Mouse (Mus musculus) CH12.LX (cell line): ENCODE data around the gene P4ha2.

Experiments
- EP300 ChIP-seq: IDR thresholded peaks from 2 replicates; pipeline ENCODE4 v1.6.1; 2011; ENCODE audit warnings: low read length, improper control_type of control experiment
- POLR2AphosphoS2 ChIP-seq: IDR thresholded peaks from 2 replicates; pipeline ENCODE4 v1.6.1; 2011; ENCODE audit warnings: low read depth, low read length, improper control_type of control experiment
- RCOR1 ChIP-seq: conservative IDR thresholded peaks from 2 replicates; pipeline ENCODE4 v1.6.1; 2012; ENCODE audit warnings: low read depth, mild to moderate bottlenecking, inconsistent platforms, low read length, improper control_type of control experiment
- UBTF ChIP-seq: IDR thresholded peaks from 2 replicates; pipeline ENCODE4 v1.6.1; 2012; ENCODE audit warnings: low read depth, mild to moderate bottlenecking, inconsistent platforms, low read length, improper control_type of control experiment, moderate library complexity
- ZNF384 ChIP-seq: IDR thresholded peaks from 2 replicates; pipeline ENCODE4 v1.6.1; 2012; ENCODE audit warnings: low read depth, low read length, improper control_type of control experiment, inconsistent platforms

GRCm38 (mm10) chr11:54117096-54117495 is 17.2 kb downstream of the P4ha2 start:
- TF ChIP-seq POLR2AphosphoS2 = no peak
- TF ChIP-seq UBTF = no peak
- no peak for TF ChIP-seq ZNF384
- no peak for TF ChIP-seq EP300
- no peak for TF ChIP-seq RCOR1
